Mouse (Mus musculus): Measurements from ENCODE around the gene Zbtb40. TPM values are rescaled to one million over a fixed set of nuclear protein-coding genes. Genes with fewer than 3 reads are reported as not detected.

The Zbtb40 gene
- total RNA-seq, 2 experiments from 2014 or later = 2.3 to 10.5 TPM

DNA sequence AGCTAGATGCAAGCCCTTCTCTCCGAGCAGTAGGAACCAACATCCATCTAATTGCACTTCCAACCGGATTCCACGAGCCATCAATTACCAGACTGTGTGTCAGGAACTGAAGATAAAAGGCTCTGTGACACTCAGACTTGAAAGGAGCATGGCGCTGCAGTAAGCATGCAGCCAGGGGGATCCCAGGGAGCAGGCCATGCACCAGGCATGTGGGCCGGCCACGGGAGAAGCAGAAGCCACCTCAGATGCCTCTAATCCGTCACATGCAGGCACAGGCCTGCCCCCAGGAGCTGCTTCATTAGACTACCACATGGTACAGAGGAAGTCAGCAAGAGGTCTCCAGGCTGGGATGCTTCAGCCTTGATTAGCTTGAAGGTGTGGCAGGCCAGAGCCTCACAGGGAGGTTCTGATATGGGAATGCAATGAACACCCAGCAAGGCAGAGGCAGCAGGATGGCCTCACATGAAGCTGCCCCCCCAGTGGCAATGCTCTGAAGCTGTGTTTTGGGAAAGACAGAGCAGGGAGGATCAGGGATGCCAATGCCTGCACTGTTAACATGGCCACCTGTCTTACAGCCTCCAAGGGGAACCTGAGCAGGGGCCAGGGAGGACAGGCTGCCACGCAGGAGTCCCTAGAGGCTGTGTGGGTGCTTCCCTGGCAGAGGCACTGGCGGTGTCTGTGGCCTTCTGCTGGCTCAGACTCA lies 66.5 kb downstream of the Zbtb40 start:
- no peak for ATAC-seq (replicated peaks; ENCODE audit: low FRiP score, poor library complexity, severe bottlenecking)

DNA sequence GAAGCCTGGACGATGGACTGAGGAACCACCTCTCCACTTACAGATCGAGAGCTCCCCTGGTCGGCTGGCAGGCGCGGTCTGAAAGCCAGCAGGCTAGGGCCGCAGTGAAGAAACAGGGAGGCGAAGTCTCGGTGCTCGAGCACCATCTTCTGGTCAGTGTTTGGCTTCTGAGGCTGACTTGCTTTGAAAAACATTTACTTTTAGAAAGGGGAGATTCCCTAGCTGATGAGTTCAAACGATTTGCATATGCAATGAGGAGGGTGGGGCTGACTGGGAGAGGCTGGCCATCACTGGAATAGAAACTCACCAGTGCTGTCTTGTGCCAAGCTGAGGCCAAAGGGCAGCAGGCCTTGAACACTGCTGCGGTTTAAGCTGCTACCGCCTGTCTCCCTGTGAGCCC lies 67.3 kb downstream of the Zbtb40 start:
- no peak for ATAC-seq (replicated peaks; ENCODE audit: low FRiP score, poor library complexity, severe bottlenecking)

DNA sequence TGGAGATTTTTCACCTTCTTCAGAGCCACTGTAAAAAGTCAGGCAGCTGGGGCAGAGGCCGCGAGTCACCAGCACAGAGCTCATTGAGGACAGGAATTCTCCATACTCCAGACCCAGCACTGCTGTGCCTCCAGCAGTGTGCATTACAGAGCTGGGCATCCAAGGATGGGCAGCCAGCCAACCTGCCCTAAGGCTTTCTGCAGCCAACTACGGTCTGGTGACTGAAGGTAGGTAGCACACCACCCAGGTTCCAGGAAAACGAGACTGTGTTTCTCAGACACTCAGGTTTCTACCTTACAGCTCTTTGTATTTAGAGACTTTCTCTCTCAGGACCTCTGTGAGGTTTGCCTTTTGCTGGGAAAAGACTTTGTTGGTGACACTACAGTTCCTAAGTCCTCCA lies 67.7 kb downstream of the Zbtb40 start:
- no peak for ATAC-seq (replicated peaks; ENCODE audit: low FRiP score, poor library complexity, severe bottlenecking)

DNA sequence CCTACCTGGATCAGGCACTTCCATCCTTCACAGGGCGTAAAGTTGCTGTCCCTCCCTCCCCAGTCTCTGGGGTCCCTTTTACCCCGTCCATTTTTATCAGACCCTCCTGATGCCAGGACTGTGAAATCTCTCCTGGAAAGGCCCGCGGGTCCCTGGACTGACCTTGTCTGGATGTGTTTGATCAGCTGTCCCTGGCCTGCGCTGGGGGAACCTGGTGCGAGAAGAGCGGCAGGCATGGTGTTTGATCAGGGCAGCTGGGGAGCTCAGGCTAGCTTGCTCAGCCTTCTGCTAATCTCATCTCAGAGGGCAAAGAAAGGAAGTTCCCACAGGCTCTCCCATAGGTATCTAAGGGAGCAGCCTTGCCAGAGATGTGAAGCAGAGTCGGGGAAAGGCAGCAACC lies 71.4 kb downstream of the Zbtb40 start:
- no peak for ATAC-seq (replicated peaks; ENCODE audit: low FRiP score, poor library complexity, severe bottlenecking)

DNA sequence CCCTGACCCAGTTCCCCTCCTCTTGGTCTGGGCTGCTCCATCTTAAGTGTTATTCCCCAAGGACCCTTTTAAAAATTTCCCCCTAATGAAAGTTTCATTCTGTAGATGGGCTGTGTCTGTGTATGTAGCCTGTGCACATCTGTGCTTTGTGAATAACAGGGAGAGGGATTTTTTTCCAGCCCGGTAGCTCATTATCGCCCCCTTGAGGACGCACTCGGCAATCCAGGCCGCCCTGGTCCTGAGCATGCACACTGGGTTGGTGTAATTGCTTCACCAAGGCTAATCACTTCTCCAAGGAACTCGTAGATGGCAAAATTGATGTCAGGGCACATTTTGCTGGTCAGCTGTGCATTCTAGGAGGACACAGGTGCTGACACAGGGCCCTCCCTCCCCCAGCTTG lies 77.7 kb downstream of the Zbtb40 start:
- ATAC-seq (replicated peaks; ENCODE audit: low FRiP score, poor library complexity, severe bottlenecking) = no peak

DNA sequence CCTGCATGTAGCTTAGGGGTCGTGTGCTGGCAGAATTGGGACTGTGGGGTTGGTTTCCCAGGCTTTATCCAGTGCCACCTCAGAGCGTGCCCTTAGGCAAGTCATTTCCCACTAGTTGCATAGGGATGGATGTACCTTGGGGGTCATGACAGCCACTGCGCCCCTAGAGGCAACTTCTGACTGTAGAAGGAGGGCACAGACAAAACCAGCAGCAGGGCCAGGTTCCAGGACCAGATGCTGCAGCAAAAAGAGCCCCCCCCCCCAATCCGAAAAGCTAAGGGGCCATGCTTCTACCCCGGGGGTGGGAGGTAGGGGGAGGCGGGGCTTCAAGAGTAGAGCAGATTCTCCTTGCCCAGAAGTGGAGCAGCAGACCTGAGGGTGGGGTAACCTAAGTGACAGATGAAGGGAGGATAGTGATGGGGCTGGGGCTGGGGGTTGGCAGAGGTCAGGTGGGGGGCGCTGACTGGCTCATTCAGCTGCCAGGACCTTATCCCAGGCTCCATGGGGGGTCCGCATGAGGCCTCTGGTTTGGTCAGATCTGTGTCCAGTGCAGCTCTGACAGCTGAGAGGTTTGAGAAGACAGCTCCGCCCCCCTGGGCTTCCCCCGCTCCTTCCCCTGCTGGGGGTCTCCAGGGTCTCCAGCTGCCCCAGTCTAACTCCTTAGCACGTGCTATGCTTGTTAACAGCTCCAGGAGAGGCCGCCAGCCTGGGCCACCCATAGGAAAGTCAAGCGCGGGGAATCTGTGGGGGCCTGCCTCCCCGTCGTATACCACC lies 78.9 kb downstream of the Zbtb40 start:
- no peak for ATAC-seq (replicated peaks; ENCODE audit: low FRiP score, poor library complexity, severe bottlenecking)

DNA sequence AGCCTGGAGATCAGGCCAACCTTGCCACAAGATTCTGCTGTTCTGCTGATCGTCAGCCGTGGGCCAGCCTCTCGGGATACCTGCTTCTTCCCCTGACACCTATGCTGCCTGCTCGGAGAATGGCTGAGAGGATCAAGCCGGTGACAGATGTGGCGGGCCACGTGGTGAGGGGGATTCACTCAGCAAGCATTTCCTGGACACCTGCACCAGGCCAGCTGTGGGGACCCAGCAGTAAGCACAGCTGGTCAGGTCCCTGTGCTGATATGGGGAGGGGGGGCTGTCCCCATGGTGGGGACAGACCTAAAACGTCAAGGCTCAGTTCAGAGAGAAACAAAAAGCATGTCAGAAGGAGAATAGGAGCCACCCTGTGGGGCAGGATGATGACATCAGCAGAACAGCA lies 79.5 kb downstream of the Zbtb40 start:
- ATAC-seq (replicated peaks; ENCODE audit: low FRiP score, poor library complexity, severe bottlenecking) = no peak

DNA sequence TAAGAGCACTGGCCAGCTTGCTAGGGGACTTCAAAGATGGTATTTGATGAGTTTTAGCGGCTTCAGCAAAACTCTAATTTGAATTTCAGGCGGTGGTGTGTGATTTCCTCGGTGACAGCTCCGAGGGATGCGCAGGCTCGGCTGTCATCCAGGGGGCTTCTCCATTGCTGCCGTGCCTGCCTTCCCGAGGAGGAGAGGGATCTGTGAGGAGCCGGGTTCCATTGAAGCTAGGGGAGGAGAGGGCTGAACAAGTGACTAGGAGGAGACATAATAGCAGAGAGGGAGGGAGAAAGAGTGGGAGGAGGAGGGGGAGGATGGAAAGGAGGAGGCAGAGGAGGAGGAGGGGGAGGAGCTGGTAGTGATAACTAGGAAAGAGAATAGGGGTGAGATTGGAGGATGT lies 81.1 kb downstream of the Zbtb40 start:
- ATAC-seq (replicated peaks; ENCODE audit: low FRiP score, poor library complexity, severe bottlenecking) = no peak

DNA sequence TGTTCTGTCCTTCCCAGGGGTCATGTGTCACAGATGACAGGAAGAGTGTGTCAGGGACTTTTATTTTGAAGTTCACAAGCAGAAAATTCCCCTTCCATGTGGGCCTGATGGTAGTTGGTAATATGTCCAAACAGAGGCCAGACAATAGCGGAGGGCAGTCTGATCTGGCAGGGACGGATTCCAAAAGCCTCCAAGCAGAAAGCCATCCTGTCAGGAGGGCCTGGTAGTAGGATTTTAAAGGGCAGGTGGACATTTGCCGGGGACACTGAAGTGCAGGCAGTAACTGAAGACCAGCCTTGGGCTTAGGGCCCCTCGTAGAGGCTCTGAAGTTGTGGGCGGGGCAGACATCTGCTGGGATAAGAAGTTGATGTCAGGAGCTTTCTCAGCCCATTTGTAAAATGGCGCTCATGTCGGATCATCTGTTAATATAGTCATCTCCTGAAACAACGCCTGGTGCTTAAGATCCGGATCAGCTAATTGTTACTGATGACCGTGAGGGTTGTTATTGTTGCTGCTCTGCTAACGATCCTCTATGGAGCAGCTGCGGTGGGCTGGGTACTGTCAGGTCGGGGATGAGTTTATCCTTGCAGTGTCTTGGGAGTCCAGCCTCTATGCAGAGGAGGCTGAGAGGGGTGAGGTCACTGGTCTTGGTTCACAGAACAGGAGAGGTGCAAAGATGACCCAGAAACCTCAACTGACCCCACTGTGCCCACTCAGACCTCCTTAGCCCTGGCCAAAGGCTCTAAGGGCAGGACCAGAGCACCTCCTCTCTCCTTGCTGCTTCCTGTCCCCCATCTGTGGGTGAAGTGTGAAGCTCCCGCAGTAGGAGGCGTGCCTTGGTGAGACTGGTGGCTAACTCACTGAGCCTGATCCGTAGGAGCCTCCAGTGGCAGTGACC lies 81.9 kb downstream of the Zbtb40 start:
- ATAC-seq (replicated peaks; ENCODE audit: low FRiP score, poor library complexity, severe bottlenecking) = no peak

DNA sequence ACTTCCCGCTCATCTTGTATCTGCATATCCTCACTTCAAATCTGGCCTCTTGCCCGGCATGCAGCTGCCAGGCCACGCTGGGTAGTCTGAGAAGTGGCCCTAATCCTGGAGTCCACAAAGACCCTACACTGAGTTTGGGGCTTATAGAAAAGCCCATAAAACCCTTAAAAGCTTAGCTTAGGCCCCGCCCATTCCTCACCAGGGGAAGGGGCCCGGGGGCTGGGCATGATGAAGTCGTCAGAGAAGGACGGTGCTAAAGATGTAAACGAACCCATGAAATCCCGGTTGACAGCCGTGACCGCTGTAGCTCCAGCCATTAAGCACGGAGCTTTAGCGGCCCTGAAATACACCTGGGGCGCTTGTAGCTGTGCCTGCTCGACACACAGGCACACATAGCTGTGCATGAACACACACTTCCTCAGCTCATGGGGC lies 83.6 kb downstream of the Zbtb40 start:
- no peak for ATAC-seq (replicated peaks; ENCODE audit: low FRiP score, poor library complexity, severe bottlenecking)

DNA sequence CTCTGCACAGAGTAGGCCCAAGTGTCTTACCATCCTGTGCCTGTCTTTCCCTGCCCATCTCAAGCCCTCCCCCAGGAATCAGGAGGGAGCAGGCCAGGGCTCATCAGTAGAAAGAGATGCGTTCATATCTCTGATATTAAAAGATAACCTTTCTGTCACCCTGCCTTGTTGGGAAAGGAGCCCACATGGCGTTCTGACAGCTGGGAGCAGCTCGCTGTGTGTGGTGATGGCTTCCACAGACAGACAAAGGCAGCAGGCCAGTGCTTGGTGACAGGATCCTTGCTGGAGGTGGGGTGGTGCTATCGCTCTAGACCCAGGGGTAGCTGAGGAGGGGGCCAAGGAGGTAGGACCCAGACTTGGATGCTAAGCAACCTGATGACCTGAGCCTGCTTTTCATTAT lies 86.2 kb downstream of the Zbtb40 start:
- no peak for ATAC-seq (replicated peaks; ENCODE audit: low FRiP score, poor library complexity, severe bottlenecking)

DNA sequence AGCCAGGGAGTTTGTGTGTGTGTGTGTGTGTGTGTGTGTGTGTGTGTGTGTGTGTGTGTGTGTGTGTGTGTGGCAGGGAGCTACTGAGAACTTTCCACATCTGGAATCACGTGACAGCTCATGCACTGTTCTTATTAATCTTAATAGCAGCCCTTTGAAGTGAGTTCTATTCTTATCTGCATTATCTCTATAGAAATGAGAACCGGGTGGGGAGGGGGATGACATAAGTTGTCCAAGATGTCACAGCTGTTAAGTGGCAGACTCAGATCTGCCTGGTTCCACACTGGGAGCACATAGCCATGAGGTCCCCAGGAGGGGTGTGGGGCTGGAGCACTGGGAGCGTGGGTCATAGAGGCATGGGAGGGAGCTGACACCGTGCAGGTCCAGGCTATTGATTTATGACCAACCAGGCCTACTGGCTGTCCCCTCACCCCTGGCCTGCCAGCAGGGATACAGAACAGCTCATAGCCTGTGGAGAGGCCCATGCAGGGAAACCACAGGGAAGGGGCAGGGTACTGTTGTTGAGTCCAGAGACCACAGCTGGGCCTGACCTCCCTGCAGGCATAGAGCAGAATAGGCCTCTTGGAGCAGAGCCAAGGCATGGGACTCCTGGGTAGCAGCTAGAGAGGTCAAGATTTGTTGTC lies 86.8 kb downstream of the Zbtb40 start:
- ATAC-seq (replicated peaks; ENCODE audit: low FRiP score, poor library complexity, severe bottlenecking) = no peak

DNA sequence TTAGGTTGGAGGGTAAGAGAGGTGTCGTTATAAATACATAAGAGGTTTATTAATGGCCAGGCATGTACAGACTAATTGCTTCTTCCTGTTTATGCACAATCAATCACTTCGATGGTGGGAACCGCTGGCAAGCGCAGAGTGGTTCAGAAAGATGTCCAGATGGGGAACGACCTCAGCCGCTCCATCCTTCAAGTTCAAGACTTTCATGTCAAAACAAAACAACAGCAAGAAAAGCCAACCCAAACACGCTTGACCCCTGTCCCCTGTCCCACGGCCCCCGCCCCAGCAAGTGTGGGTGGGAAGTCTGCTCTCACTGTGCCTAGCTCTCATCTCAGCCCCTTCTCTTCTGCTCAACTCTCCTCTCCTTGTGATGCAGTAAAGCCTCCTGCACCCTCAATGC lies 88.0 kb downstream of the Zbtb40 start:
- no peak for ATAC-seq (replicated peaks; ENCODE audit: low FRiP score, poor library complexity, severe bottlenecking)

DNA sequence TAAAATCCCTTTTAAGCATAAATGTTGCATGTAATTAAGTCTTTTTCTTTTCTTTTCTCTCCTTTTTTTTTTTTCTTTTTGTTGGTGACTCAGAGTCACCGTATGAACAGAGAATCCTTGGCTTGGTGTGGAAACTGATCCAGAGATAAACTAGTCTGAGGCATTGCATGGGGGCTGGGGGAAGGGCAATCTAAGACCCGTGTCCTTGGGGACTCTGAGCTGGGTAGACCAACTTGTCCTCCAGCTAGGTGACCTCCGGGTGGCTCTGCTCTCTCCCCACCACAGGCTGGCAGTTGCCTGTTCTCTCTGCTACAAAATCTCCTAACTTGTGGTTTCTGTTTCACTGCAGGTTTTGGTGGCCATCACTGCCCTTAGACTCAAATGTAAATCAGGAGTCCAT lies 88.5 kb downstream of the Zbtb40 start:
- no peak for ATAC-seq (replicated peaks; ENCODE audit: low FRiP score, poor library complexity, severe bottlenecking)

DNA sequence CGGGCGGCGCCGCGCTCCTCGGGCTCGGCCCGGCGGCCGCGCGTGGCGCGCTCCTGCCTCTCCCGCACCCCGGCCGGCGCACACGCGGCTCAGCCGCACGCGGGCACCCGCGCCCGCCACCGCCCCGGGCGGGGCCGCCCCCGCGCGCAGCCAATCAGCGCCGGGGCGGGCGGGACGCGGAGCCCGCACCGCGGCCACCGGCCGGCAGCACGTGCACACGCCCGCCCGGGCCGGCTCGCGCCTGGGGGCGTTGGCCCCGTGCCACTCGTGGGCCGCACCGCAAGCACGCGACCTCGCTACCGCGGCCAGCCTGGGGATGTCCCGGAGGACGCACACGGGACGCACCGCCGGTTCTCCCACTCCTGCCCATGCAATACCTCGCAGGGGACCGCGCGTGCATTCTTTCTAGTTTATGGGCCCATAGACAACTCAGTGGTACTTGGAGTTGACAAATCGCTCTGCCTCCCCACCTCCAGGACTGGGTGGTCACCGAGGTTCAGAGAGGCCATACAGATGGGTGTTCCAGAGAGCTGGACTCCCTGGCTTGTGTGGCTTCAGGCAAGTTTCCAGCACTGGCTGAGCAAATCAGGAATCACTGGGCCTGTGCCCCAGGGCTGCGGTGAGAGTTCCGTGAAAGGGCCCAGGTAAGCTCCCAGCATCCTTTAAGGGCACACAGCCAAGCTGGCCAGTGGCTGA lies 91.7 kb downstream of the Zbtb40 start, which contains the start of gene Epha8:
TSS of gene Epha8 (minus strand) at position 66 of the 696 bp plus-strand sequence.
- no peak for ATAC-seq (replicated peaks; ENCODE audit: low FRiP score, poor library complexity, severe bottlenecking)

DNA sequence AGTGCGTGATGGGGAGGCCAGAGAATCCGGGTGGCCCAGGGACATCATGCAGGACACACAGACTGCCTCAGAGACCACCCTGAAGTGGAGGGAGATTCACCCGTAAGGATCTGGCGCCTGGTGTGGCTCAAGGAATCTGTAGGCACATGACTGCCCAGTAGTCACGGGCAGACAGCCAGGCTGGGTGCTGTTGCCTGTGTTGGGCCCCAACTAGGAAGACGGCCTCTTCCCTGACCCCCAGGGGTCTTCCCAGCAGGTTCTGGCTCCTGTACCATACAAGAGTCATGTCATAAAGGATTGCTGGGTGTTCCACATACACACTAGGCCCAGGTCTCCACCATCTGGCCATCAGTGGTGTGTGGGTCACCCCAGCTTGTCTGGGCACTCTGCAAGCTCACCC lies 94.0 kb downstream of the Zbtb40 start:
- no peak for ATAC-seq (replicated peaks; ENCODE audit: low FRiP score, poor library complexity, severe bottlenecking)

DNA sequence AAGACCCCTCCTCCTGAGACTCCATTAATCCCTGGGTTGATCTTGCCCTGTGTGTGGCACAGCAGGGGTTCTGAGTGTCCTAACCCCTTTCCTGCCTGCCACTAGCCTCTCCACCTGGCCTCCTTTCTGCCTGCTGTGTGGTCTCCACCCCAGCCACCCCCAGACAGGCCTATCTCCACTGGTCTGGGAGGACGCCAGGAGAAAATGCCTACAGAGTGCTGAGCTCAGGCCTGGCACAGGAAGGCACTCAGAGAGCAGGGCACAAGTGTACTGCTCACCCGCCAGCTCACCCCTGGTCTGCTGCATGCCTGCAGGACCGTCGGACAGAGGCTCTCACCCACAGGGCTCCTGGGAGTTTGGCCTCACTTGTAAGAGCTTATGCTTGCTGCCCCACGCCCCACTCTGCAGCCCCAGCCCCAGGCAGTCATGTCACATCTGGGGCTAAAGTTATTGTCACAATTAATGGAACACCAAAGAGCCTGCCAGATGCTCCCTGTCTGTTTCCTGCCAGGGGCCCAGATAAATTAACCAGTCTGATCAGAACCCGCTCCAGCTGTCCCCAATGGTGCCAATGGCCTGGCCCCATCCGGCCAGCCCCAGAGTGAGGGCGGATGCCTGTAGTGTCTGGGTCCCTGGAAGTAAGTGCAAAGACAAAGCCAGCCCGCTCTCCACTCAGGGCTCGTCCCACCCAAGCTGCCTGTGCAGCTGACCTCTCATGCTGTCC lies 99.2 kb downstream of the Zbtb40 start:
- ATAC-seq (replicated peaks; ENCODE audit: low FRiP score, poor library complexity, severe bottlenecking) = no peak

DNA sequence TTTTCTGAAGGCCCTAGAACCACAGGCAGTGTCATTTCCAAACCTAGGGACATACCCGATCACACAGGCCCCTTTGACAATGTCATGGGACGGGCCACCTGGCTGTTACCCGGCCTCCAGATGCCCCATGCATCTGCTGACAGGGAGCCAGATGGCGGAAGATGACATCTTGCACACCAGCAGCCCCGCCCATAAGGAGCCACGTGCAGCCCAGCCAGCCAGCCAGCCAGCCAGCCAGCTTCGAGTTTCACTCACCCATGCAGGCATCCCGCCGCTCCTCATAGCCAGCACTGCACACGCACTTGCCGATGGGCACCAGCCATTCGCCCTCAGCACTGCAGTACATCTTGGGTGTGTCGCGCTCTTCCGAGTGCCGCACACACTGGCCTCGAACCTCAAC lies 103.2 kb downstream of the Zbtb40 start:
- ATAC-seq (replicated peaks; ENCODE audit: low FRiP score, poor library complexity, severe bottlenecking) = no peak
